Mouse (Mus musculus): ENCODE results near the gene Tnrc6b.
A peak's percentile ranks its signal among the peaks of the same experiment; 100 is the strongest.

Gene Tnrc6b

GRCm38 (mm10) chr15:80781218-80781806 lies 70.2 kb downstream of the Tnrc6b start:
- DNase-seq (ENCODE audit: low read depth, low spot score), result no peak

- peak; percentile 70 for DNase-seq (ENCODE audit: low read depth, low spot score)
Measured at GRCm38 (mm10) chr15:80784553-80784971, 73.4 kb downstream of the Tnrc6b start.

GRCm38 (mm10) chr15:80785699-80786098 lies 74.6 kb downstream of the Tnrc6b start:
- no peak for DNase-seq (ENCODE audit: low read depth, low spot score)

GRCm38 (mm10) chr15:80787746-80788145 lies 76.6 kb downstream of the Tnrc6b start:
- no peak for DNase-seq (ENCODE audit: low read depth, low spot score)

- no peak for DNase-seq (ENCODE audit: low read depth, low spot score)
Measured at GRCm38 (mm10) chr15:80792556-80792955, 81.4 kb downstream of the Tnrc6b start.

GRCm38 (mm10) chr15:80795076-80795475 lies 84.0 kb downstream of the Tnrc6b start:
- no peak for DNase-seq (ENCODE audit: low read depth, low spot score)

- DNase-seq (ENCODE audit: low read depth, low spot score), result no peak
Measured at GRCm38 (mm10) chr15:80797757-80798156, 86.6 kb downstream of the Tnrc6b start.

- DNase-seq (ENCODE audit: low read depth, low spot score), result peak; percentile 96
Measured at GRCm38 (mm10) chr15:80798367-80799073, 87.4 kb downstream of the Tnrc6b start.

- no peak for DNase-seq (ENCODE audit: low read depth, low spot score)
Measured at GRCm38 (mm10) chr15:80799074-80799633, 88.0 kb downstream of the Tnrc6b start.

GRCm38 (mm10) chr15:80799634-80800137 lies 88.6 kb downstream of the Tnrc6b start:
- DNase-seq (ENCODE audit: low read depth, low spot score), result no peak

- DNase-seq (ENCODE audit: low read depth, low spot score), result no peak
Measured at GRCm38 (mm10) chr15:80800201-80800600, 89.1 kb downstream of the Tnrc6b start.

GRCm38 (mm10) chr15:80800765-80801164 lies 89.7 kb downstream of the Tnrc6b start:
- no peak for DNase-seq (ENCODE audit: low read depth, low spot score)

GRCm38 (mm10) chr15:80801597-80801996 lies 90.5 kb downstream of the Tnrc6b start:
- DNase-seq (ENCODE audit: low read depth, low spot score), result no peak

GRCm38 (mm10) chr15:80807162-80807561 lies 96.0 kb downstream of the Tnrc6b start:
- DNase-seq (ENCODE audit: low read depth, low spot score), result no peak

- DNase-seq (ENCODE audit: low read depth, low spot score), result no peak
Measured at GRCm38 (mm10) chr15:80810226-80810625, 99.1 kb downstream of the Tnrc6b start.

- no peak for DNase-seq (ENCODE audit: low read depth, low spot score)
Measured at GRCm38 (mm10) chr15:80812840-80813239, 101.7 kb downstream of the Tnrc6b start.

GRCm38 (mm10) chr15:80814792-80815191 lies 103.7 kb downstream of the Tnrc6b start:
- DNase-seq (ENCODE audit: low read depth, low spot score), result no peak

- no peak for DNase-seq (ENCODE audit: low read depth, low spot score)
Measured at GRCm38 (mm10) chr15:80822276-80822675, 111.2 kb downstream of the Tnrc6b start.

- DNase-seq (ENCODE audit: low read depth, low spot score), result no peak
Measured at GRCm38 (mm10) chr15:80831170-80831569, 120.1 kb downstream of the Tnrc6b start.

GRCm38 (mm10) chr15:80832808-80833207 lies 121.7 kb downstream of the Tnrc6b start:
- DNase-seq (ENCODE audit: low read depth, low spot score), result no peak

GRCm38 (mm10) chr15:80836246-80836645 lies 125.1 kb downstream of the Tnrc6b start:
- no peak for DNase-seq (ENCODE audit: low read depth, low spot score)

- no peak for DNase-seq (ENCODE audit: low read depth, low spot score)
Measured at GRCm38 (mm10) chr15:80838836-80839235, 127.7 kb downstream of the Tnrc6b start.
